Mouse (Mus musculus) E14TG2a.4 (cell line): ENCODE data around the gene 4933400A11Rik.

Experiments
- H3K27me3 ChIP-seq: 2 replicates; pipeline ENCODE4 v1.6.1; 2014; ENCODE audit warnings: low read length, control low read depth; ENCODE audit not compliant: insufficient read depth
- H3K36me3 ChIP-seq: 2 replicates; pipeline ENCODE4 v1.6.1; 2014; ENCODE audit warnings: low read length, control low read depth; ENCODE audit not compliant: insufficient read depth
- H3K4me1 ChIP-seq: replicated peaks from 2 replicates; pipeline ENCODE4 v1.6.1; 2014; ENCODE audit warnings: low read depth, low read length, control low read depth
- H3K4me3 ChIP-seq: replicated peaks from 2 replicates; pipeline ENCODE4 v1.5.1; 2014; ENCODE audit warnings: mild to moderate bottlenecking, low read length
- H3K9me3 ChIP-seq: 2 replicates; pipeline ENCODE4 v1.6.1; 2014; ENCODE audit warnings: low read length, control low read depth
- CTCF ChIP-seq: conservative IDR thresholded peaks from 2 replicates; pipeline ENCODE4 v1.5.1; 2014; ENCODE audit warnings: low read length
- NANOG ChIP-seq: IDR thresholded peaks from 2 replicates; pipeline ENCODE4 v1.6.1; 2014; ENCODE audit warnings: borderline replicate concordance, low read length, mixed read lengths
- POU5F1 ChIP-seq: IDR thresholded peaks from 2 replicates; pipeline ENCODE4 v1.6.1; 2014; ENCODE audit warnings: low read length, borderline replicate concordance

The 4933400A11Rik gene

DNA sequence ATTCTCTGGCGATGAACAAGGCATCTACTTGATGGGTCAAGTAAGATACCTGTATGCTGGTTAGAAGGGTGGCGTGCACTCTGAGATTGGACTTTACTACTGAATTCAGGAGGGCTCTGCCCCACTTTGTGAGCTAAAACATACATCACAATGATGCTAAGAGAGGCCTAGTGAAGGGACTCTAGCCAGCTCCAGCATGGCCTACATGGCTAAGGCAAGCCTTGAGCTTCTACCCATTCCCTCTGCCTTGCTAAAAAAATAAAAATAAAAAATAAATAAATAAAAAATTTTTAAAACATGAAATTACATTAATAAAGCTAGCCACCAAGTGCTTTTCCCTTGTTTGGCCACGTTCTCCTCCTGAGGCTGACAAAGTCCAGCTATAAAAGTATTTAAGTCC is at the start of gene 4933400A11Rik:
TSS of gene 4933400A11Rik (minus strand) at position 101 of the 400 bp plus-strand sequence.
- H3K9me3 ChIP-seq = no peaks in the 10 kb centered on the region
- H3K36me3 ChIP-seq = no peaks in the 10 kb centered on the region
- H3K4me3 ChIP-seq = no peak within 1 kb of the TSS
- no peak for TF ChIP-seq CTCF
- no peak for TF ChIP-seq NANOG
- no peak for TF ChIP-seq POU5F1
- no peaks in the 10 kb centered on the region for H3K4me1 ChIP-seq
- H3K27me3 ChIP-seq = no peaks in the 10 kb centered on the region

GRCm38 (mm10) chrX:169828136-169828535 is 48.7 kb upstream of the 4933400A11Rik start:
- Histone ChIP-seq H3K36me3 (no peaks in the 10 kb centered on the region), H3K4me3 (no peak overlapping the region; the same call in 1 of the 2 replicates), H3K4me1 (peaks cover 12% of the 10 kb centered on the region; the same call in 1 of the 2 replicates), H3K27me3 (no peaks in the 10 kb centered on the region), H3K9me3 (no peaks in the 10 kb centered on the region)
- no peak for TF ChIP-seq NANOG
- no peak for TF ChIP-seq POU5F1
- no peak for TF ChIP-seq CTCF

DNA sequence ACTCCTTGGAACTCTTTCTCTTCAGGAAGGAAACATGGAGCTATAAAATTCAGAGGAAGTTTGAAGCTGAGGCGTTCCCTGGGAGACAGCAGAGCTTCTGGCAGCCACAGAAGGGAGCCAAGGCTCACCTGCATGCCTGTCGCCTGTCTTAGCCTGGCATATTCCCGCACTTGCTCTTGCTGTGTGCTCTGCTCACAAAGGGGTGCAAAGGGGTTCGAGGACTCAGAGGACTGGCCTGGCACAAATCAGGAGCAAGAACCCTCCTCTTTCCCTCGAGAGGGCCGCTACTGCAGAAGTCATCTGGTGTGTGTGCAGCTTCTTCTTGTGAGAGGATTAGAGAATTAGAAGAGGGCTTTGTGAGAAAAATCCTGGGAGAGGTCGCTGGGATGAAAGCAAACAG is 48.3 kb upstream of the 4933400A11Rik start:
- no peaks in the 10 kb centered on the region for H3K36me3 ChIP-seq
- no peaks in the 10 kb centered on the region for H3K9me3 ChIP-seq
- H3K4me3 ChIP-seq = no peak overlapping the region; the same call in 1 of the 2 replicates
- H3K4me1 ChIP-seq = peaks cover 12% of the 10 kb centered on the region; the same call in 1 of the 2 replicates
- TF ChIP-seq CTCF (no peak), POU5F1 (no peak), NANOG (no peak)
- H3K27me3 ChIP-seq = no peaks in the 10 kb centered on the region

DNA sequence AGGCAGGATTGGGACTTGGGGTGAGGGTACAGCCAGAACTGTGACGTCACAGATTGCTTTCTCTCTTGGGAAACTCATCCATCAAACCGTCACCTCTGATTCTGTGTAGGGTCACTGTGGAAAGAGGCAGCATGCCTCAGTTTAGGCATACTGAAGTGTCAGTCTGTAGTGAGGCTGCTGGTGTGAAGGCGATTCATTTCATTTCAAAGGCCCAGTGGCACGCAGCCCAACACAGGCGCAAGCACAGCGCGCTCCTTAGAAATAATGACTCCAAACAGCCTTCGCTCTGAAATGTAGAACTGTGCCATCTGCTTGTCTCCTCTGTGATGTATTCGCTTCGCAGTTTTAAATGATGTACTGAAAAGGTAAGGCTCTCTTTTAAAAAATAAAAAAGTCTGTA is 47.5 kb upstream of the 4933400A11Rik start:
- H3K4me1 ChIP-seq = peaks cover 12% of the 10 kb centered on the region; the same call in 1 of the 2 replicates
- H3K27me3 ChIP-seq = no peaks in the 10 kb centered on the region
- TF ChIP-seq POU5F1 = no peak
- TF ChIP-seq CTCF = no peak
- TF ChIP-seq NANOG = no peak
- H3K4me3 ChIP-seq = no peak overlapping the region
- H3K36me3 ChIP-seq = no peaks in the 10 kb centered on the region
- no peaks in the 10 kb centered on the region for H3K9me3 ChIP-seq

- Histone ChIP-seq H3K4me3 (no peak overlapping the region), H3K4me1 (no peaks in the 10 kb centered on the region), H3K27me3 (no peaks in the 10 kb centered on the region), H3K36me3 (no peaks in the 10 kb centered on the region), H3K9me3 (no peaks in the 10 kb centered on the region)
- TF ChIP-seq CTCF (no peak), NANOG (no peak), POU5F1 (no peak)
These were observed 34.2 kb upstream of the 4933400A11Rik start for GRCm38 (mm10) chrX:169813673-169814072.

- no peaks in the 10 kb centered on the region for H3K36me3 ChIP-seq
- H3K9me3 ChIP-seq = no peaks in the 10 kb centered on the region
- no peak overlapping the region for H3K4me3 ChIP-seq
- TF ChIP-seq NANOG (no peak), CTCF (no peak), POU5F1 (no peak)
- no peaks in the 10 kb centered on the region for H3K4me1 ChIP-seq
- no peaks in the 10 kb centered on the region for H3K27me3 ChIP-seq
These were observed 32.3 kb upstream of the 4933400A11Rik start for GRCm38 (mm10) chrX:169811783-169812182.

DNA sequence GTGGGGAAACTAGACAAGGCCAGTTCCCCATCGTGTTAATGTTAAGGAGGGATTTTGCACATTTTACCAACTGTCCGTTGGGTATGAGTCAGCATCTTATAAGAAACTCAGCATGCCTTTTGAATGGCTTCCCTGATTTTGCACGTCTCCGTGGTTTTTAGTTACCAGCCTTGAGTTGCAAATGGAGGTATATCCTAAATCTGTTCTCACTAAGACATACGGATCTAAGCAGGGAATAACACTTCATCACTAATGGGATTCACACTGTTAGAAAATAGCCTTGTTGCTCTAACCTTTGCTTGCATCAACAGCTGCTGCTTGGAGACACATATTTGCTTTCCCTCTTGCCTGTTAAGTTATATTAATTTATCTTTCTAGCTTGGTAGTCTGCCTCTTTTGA is 31.9 kb upstream of the 4933400A11Rik start:
- TF ChIP-seq CTCF (no peak), NANOG (no peak), POU5F1 (no peak)
- Histone ChIP-seq H3K36me3 (no peaks in the 10 kb centered on the region), H3K4me3 (no peak overlapping the region), H3K4me1 (no peaks in the 10 kb centered on the region), H3K9me3 (no peaks in the 10 kb centered on the region), H3K27me3 (no peaks in the 10 kb centered on the region)

DNA sequence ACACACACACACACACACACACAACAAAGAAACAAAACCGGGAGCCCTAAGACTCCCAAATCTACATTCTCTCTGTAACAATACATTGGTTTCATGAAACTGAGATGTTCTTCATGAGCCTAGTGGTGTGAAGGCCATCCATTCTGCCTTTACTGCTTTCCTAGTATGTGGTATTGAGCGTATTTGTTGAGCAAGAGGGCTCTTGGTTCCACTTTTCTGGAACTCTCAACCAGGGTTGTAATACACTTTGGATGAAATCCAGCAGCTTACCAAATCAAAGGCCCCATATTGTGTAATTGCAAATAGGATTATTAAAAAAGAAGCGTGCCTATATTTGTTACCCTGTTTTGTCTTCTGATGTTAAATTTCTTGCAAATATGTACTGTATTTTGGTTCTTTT is 28.3 kb upstream of the 4933400A11Rik start:
- Histone ChIP-seq H3K4me1 (no peaks in the 10 kb centered on the region), H3K9me3 (no peaks in the 10 kb centered on the region), H3K36me3 (no peaks in the 10 kb centered on the region), H3K27me3 (no peaks in the 10 kb centered on the region), H3K4me3 (no peak overlapping the region)
- TF ChIP-seq NANOG (no peak), POU5F1 (no peak), CTCF (no peak)

DNA sequence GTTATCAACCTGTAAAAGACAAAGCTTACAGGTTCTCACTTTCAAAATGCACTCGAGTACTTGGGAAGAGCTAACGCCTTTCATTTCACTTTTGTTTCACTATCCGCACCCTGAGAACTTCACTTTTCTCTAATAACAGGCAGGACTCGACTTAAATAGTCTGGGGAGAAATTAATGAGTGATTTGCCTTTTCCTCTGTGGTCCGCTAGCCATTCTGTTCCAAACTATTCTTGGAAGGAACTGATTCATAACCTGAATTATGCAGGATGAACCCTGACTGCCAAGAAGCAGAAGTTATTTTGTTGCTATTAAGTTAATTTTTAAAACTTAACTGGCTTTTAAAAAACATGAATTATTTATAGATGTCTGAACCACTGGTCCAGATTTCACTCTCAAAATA is 26.4 kb upstream of the 4933400A11Rik start:
- Histone ChIP-seq H3K36me3 (no peaks in the 10 kb centered on the region), H3K27me3 (no peaks in the 10 kb centered on the region), H3K4me1 (no peaks in the 10 kb centered on the region), H3K9me3 (no peaks in the 10 kb centered on the region), H3K4me3 (no peak overlapping the region)
- TF ChIP-seq CTCF (no peak), POU5F1 (no peak), NANOG (no peak)
